In genomic region chr12:5243449-5243848, GRCm38 (mm10) we compare ENCODE assay signal across 11 mouse cellular contexts.
"Had no signal": no experiment of that assay in that cellular context is flagged by ENCODE, and none has a peak within 500 bp of the region (broad histone marks: within the 10 kb centered on the region; RNA-seq: fewer than 3 reads in every experiment).

No protein-coding gene starts in this region.

- H3K36me3 ChIP-seq: limb, embryonic 15.5 days; liver, embryonic 12.5 days; lung, embryonic 15.5 days; midbrain, embryonic 12.5 days; neural tube, embryonic 13.5 days; stomach, embryonic 15.5 days had no signal

- H3K9ac ChIP-seq: limb, embryonic 15.5 days; liver, embryonic 12.5 days; lung, embryonic 15.5 days; midbrain, embryonic 12.5 days; neural tube, embryonic 13.5 days; stomach, embryonic 15.5 days had no signal

- H3K27me3 ChIP-seq: limb, embryonic 15.5 days; liver, embryonic 12.5 days; lung, embryonic 15.5 days; midbrain, embryonic 12.5 days; neural tube, embryonic 13.5 days; stomach, embryonic 15.5 days had no signal

- H3K27ac ChIP-seq: limb, embryonic 15.5 days; liver, embryonic 12.5 days; lung, embryonic 15.5 days; midbrain, embryonic 12.5 days; neural tube, embryonic 13.5 days; stomach, embryonic 15.5 days had no signal

- H3K4me3 ChIP-seq: limb, embryonic 15.5 days; liver, embryonic 12.5 days; lung, embryonic 15.5 days; midbrain, embryonic 12.5 days; neural tube, embryonic 13.5 days; stomach, embryonic 15.5 days had no signal

- H3K4me2 ChIP-seq: limb, embryonic 15.5 days; liver, embryonic 12.5 days; lung, embryonic 15.5 days; midbrain, embryonic 12.5 days; neural tube, embryonic 13.5 days; stomach, embryonic 15.5 days had no signal

- DNase-seq: kidney, adult 18-20 months; retina, postnatal 1 day; thymus, adult 2 months; thymus, postnatal 25 days had no signal

- ATAC-seq: liver, embryonic 12.5 days; midbrain, embryonic 16.5 days had no signal

- H3K9me3 ChIP-seq: limb, embryonic 15.5 days; liver, embryonic 12.5 days; lung, embryonic 15.5 days; midbrain, embryonic 12.5 days; neural tube, embryonic 13.5 days; stomach, embryonic 15.5 days had no signal

- H3K4me1 ChIP-seq: liver, embryonic 12.5 days had no signal
